Mouse (Mus musculus) neural tube, embryonic 14.5 days (tissue): ENCODE measurements around the gene Tomm22. TPM values are rescaled to one million over a fixed set of nuclear protein-coding genes. Genes with fewer than 3 reads are reported as not detected.

ENCODE experiments used
- ATAC-seq: fragments of 200-750 bp; cut with Nextera tagmentation; 2 replicates; pipeline ENCODE4 v1.8.0; 2017; ENCODE audit warnings: low read depth, mild to moderate bottlenecking, moderate TSS enrichment, moderate library complexity
- H3K27ac ChIP-seq: fragments of 300-500 bp; sonication (generic); 2 replicates; pipeline ENCODE4 v1.5.1; 2014; ENCODE audit warnings: low read depth, mild to moderate bottlenecking, control low read depth, low read length, moderate library complexity, mixed read lengths
- H3K27me3 ChIP-seq: fragments of 300-500 bp; sonication (generic); 2 replicates; pipeline ENCODE4 v1.6.1; 2014; ENCODE audit warnings: low read length; ENCODE audit not compliant: control insufficient read depth, insufficient read depth
- H3K36me3 ChIP-seq: fragments of 300-500 bp; sonication (generic); 2 replicates; pipeline ENCODE4 v1.6.1; 2014; ENCODE audit warnings: low read length, mixed read lengths; ENCODE audit not compliant: control insufficient read depth, insufficient read depth
- H3K4me1 ChIP-seq: fragments of 300-500 bp; sonication (generic); 2 replicates; pipeline ENCODE4 v1.6.1; 2014; ENCODE audit warnings: low read length; ENCODE audit not compliant: control insufficient read depth, insufficient read depth
- H3K4me2 ChIP-seq: fragments of 300-500 bp; sonication (generic); 2 replicates; pipeline ENCODE4 v1.6.1; 2014; ENCODE audit warnings: mild to moderate bottlenecking, low read depth, low read length, control low read depth
- H3K4me3 ChIP-seq: fragments of 300-500 bp; sonication (generic); 2 replicates; pipeline ENCODE4 v1.5.1; 2014; ENCODE audit warnings: low read depth, low read length, control low read depth, mixed read lengths
- H3K9ac ChIP-seq: fragments of 300-500 bp; sonication (generic); replicated peaks from 2 replicates; pipeline ENCODE4 v1.6.1; 2014; ENCODE audit warnings: low read depth, mild to moderate bottlenecking, control low read depth, low read length, mixed read lengths
- H3K9me3 ChIP-seq: fragments of 300-500 bp; sonication (generic); 2 replicates; pipeline ENCODE4 v1.6.1; 2016; ENCODE audit warnings: low read length; ENCODE audit not compliant: control insufficient read depth
- WGBS: fragments of 180-500 bp; shearing (Covaris S2); extraction: QIAGEN DNeasy Blood & Tissue Kit; methylation state at CpG from one replicate; pipeline ENCODE4 v1.1.7; 2014; 5-methylcytosine and 5-hydroxymethylcytosine counted together
- polyA plus RNA-seq: library from polyadenylated mRNA; unstranded; fragments of >200 nt; fragmentation: Nextera tagmentation; extraction: Ambion mirVana; gene quantifications from 2 replicates; pipeline ENCODE4 v1.2.1, GENCODE M21; 2014

The Tomm22 gene
- polyA plus RNA-seq, 1 experiment from 2014 or later = 253 TPM

DNA sequence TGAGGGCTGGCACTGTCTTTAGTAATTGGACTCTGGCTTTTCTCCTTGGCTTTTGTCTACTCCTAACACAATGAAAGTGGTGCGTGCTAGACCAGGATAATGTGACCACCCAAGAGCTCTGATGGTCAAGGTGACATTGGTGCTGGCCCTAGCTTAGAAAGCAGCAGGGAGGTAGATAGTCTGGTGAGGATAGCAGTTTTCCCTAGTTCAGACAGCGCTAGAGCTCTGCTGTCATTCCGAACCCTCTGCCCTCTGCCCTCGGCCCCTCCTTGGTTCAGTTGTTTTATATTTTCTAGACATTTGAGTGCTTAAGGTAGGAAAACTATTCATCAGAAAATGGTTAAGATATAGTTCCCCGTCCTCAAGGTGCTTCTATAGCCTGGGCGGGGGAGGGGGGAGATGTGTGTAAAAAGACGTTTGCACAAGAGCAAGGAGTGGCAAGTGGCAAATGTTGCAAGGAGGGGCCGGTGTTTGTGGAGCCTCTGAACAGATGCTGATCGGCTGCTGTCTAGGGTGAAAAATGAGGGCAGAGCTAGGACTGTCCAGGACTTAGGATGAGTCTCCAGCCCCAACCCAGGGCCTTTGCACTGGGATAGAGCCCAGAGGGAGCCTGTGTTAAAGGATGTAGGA, 27.0 kb downstream of the Tomm22 start:
- peaks cover 2% of the 10 kb centered on the region; the same call in 1 of the 2 replicates for H3K36me3 ChIP-seq
- no peak overlapping the region for H3K4me2 ChIP-seq
- no peak overlapping the region for H3K9ac ChIP-seq
- no peaks in the 10 kb centered on the region for H3K9me3 ChIP-seq
- no peak overlapping the region for H3K4me3 ChIP-seq
- WGBS = 73% methylated on average over 9 of the region's 9 CpGs
- no peaks in the 10 kb centered on the region; the same call in 1 of the 2 replicates for H3K4me1 ChIP-seq
- H3K27ac ChIP-seq = peak overlapping the region; percentile 73
- H3K27me3 ChIP-seq = no peaks in the 10 kb centered on the region
- ATAC-seq = no peak

DNA sequence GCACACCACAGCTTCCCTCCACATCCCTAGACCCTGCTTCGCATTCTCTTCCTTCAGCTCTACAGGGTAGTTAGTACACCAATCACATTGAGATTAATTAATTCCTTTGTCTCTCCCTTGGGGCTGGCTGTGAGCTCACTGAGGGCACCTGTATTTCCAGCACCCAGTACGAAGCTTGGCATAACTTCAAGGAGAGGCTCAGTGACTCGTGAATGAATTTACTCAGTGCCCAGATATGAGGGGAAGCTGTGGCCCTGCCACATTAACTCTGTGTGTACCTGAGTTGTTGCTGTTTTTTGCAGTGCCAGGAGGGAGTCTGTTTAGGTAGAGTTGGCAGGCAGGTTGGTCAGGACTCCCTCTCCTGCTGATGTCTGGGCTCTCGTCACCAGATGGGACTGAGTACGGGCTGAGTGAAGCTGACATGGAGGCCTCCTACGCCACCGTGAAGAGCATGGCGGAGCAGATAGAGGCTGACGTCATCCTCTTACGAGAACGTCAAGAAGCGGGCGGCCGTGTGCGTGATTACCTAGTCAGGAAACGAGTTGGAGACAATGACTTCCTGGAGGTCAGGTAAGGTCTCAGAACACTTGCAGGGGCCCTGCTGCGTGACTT, 36.0 kb downstream of the Tomm22 start:
- ATAC-seq = no peak

GRCm38 (mm10) chr15:79708229-79708822, 37.7 kb downstream of the Tomm22 start:
- no peak overlapping the region for H3K4me2 ChIP-seq
- no peak for ATAC-seq
- H3K4me3 ChIP-seq = no peak overlapping the region
- no peaks in the 10 kb centered on the region for H3K9me3 ChIP-seq
- H3K9ac ChIP-seq = no peak overlapping the region
- no peaks in the 10 kb centered on the region for H3K27me3 ChIP-seq
- H3K27ac ChIP-seq = no peak overlapping the region
- 93% methylated on average over 5 of the region's 5 CpGs for WGBS
- H3K4me1 ChIP-seq = no peaks in the 10 kb centered on the region
- H3K36me3 ChIP-seq = peaks cover 29% of the 10 kb centered on the region; the same call in 1 of the 2 replicates

More for the DNA sequence above, 36.0 kb downstream of the Tomm22 start:
- 88% methylated on average over 17 of the region's 17 CpGs for WGBS
- Histone ChIP-seq H3K27me3 (no peaks in the 10 kb centered on the region), H3K27ac (no peak overlapping the region), H3K4me1 (no peaks in the 10 kb centered on the region), H3K9ac (no peak overlapping the region), H3K4me2 (no peak overlapping the region), H3K9me3 (no peaks in the 10 kb centered on the region), H3K4me3 (no peak overlapping the region), H3K36me3 (peaks cover 19% of the 10 kb centered on the region; the same call in 1 of the 2 replicates)

DNA sequence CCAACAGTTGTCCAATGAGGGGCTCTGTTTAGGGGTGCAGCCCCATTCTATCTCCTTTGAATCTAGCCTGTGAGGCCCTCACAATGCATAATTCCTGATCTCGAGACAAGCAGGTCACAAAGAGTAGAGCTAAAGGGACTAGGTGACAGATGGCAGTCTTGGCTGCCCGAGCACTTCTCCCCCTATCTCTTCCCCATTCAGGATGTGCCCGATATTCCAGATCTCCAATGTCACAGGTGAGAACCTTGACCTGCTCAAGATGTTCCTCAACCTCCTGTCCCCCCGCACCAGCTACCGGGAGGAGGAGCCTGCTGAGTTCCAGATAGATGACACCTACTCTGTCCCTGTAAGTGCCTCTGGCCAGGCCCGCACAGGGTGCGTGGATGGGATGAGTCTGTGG, 45.0 kb downstream of the Tomm22 start:
- WGBS = 93% methylated on average over 7 of the region's 7 CpGs
- ATAC-seq = no peak
- peaks cover 69% of the 10 kb centered on the region for H3K36me3 ChIP-seq
- no peaks in the 10 kb centered on the region for H3K4me1 ChIP-seq
- no peaks in the 10 kb centered on the region for H3K9me3 ChIP-seq
- no peak overlapping the region for H3K9ac ChIP-seq
- H3K27me3 ChIP-seq = no peaks in the 10 kb centered on the region
- no peak overlapping the region for H3K4me3 ChIP-seq
- H3K27ac ChIP-seq = no peak overlapping the region
- no peak overlapping the region for H3K4me2 ChIP-seq

DNA sequence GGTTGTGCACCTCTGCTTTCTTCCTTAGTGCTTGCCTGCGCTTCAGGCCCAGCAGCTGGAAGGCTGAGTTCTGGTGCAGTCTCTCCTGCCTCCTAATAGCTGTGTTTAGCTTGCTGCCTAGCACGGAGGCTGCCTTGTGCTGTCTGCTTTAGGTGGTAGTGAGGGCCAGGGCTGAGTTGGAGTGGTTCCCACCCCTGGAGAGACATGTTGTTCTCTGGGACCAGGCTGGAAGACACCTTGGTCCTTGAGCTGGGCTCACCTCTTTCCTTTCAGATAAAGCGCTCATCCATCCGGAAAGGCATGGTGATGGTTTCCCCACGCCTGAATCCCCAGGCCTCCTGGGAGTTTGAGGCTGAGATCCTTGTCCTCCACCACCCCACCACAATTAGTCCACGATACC, 46.0 kb downstream of the Tomm22 start:
- H3K9ac ChIP-seq = no peak overlapping the region
- no peaks in the 10 kb centered on the region for H3K9me3 ChIP-seq
- ATAC-seq = no peak
- H3K4me3 ChIP-seq = no peak overlapping the region
- H3K36me3 ChIP-seq = peaks cover 68% of the 10 kb centered on the region
- WGBS = 91% methylated on average over 6 of the region's 6 CpGs
- H3K27ac ChIP-seq = no peak overlapping the region
- no peaks in the 10 kb centered on the region for H3K27me3 ChIP-seq
- no peak overlapping the region for H3K4me2 ChIP-seq
- H3K4me1 ChIP-seq = no peaks in the 10 kb centered on the region

GRCm38 (mm10) chr15:79720267-79720666, 49.6 kb downstream of the Tomm22 start:
- ATAC-seq = no peak
- Histone ChIP-seq H3K4me3 (no peak overlapping the region), H3K36me3 (peaks cover 63% of the 10 kb centered on the region), H3K27ac (no peak overlapping the region), H3K9me3 (no peaks in the 10 kb centered on the region), H3K4me1 (no peaks in the 10 kb centered on the region), H3K9ac (no peak overlapping the region), H3K4me2 (no peak overlapping the region), H3K27me3 (no peaks in the 10 kb centered on the region)
- WGBS = 91% methylated on average over 8 of the region's 8 CpGs

DNA sequence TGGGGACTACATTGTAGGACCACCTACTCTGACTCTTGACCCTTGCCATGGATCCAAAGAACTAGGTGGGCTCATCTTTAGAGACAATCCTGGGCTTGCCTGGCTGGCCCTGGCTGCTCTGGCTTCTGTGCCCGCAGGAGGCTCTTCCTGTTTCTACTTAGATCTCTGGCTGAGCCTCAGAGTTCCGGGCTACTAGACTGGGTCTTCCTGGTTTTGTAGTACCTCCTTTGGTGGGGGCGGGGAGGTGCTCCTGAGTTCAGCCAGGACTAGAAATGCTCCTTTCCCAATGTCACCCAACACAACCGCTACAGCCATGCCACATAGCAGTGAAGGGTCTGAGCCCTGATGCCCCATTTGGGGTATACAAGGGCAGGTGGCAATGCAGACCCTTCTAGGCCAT, 50.1 kb downstream of the Tomm22 start:
- H3K36me3 ChIP-seq = peaks cover 66% of the 10 kb centered on the region
- WGBS = 81% methylated on average over 4 of the region's 4 CpGs
- H3K27ac ChIP-seq = no peak overlapping the region
- no peaks in the 10 kb centered on the region for H3K27me3 ChIP-seq
- no peaks in the 10 kb centered on the region for H3K4me1 ChIP-seq
- H3K4me3 ChIP-seq = no peak overlapping the region
- H3K4me2 ChIP-seq = no peak overlapping the region
- ATAC-seq = no peak
- H3K9ac ChIP-seq = no peak overlapping the region
- H3K9me3 ChIP-seq = no peaks in the 10 kb centered on the region

Other genes with a start within 250 kb of the Tomm22 start
- gene Csnk1e, start 215.3 kb upstream of the Tomm22 start, polyA plus RNA-seq = 202 and 236 TPM in 2 replicates
- gene Kcnj4, start 165.6 kb upstream of the Tomm22 start, polyA plus RNA-seq = not detected in 2 replicates
- gene Kdelr3, start 154.4 kb upstream of the Tomm22 start, polyA plus RNA-seq = 3.9 and 11.6 TPM in 2 replicates
- gene Ddx17, start 124.1 kb upstream of the Tomm22 start, polyA plus RNA-seq = 92.0 and 105 TPM in 2 replicates
- gene Dmc1, start 65.8 kb upstream of the Tomm22 start, polyA plus RNA-seq = 0.88 and 1.5 TPM in 2 replicates
- 6.1 and 7.8 TPM in 2 replicates for gene Fam227a, start 11.9 kb upstream of the Tomm22 start, polyA plus RNA-seq
- 78.0 and 85.6 TPM in 2 replicates for gene Cby1, start 11.7 kb upstream of the Tomm22 start, polyA plus RNA-seq
- gene Josd1, start 17.1 kb downstream of the Tomm22 start, polyA plus RNA-seq = 16.0 and 18.3 TPM in 2 replicates
- gene Gtpbp1, start 20.0 kb downstream of the Tomm22 start, polyA plus RNA-seq = 37.5 and 41.2 TPM in 2 replicates
- gene Sun2, start 71.7 kb downstream of the Tomm22 start, polyA plus RNA-seq = 7.4 and 8.5 TPM in 2 replicates
- 62.2 and 62.8 TPM in 2 replicates for gene Dnal4, start 107.0 kb downstream of the Tomm22 start, polyA plus RNA-seq
- gene Nptxr, start 133.9 kb downstream of the Tomm22 start, polyA plus RNA-seq = 15.5 and 23.4 TPM in 2 replicates
- 1.0 and 2.5 TPM in 2 replicates for gene Npcd, start 163.4 kb downstream of the Tomm22 start, polyA plus RNA-seq
- 25.4 and 31.1 TPM in 2 replicates for gene Cbx6, start 163.8 kb downstream of the Tomm22 start, polyA plus RNA-seq
- gene Apobec3, start 220.8 kb downstream of the Tomm22 start, polyA plus RNA-seq = 2.3 and 6.0 TPM in 2 replicates